Mouse (Mus musculus) G1E (cell line): ENCODE measurements around the gene Rflna.

Source experiments
- CTCF ChIP-seq: IDR thresholded peaks from 2 replicates; pipeline ENCODE4 v1.5.1; 2012; ENCODE audit warnings: low read depth, low read length, inconsistent platforms, mixed read lengths
- GATA1 ChIP-seq: IDR thresholded peaks from 2 replicates; pipeline ENCODE4 v1.6.1; 2012; ENCODE audit warnings: borderline replicate concordance, low read length, inconsistent platforms, mixed read lengths
- GATA2 ChIP-seq: IDR thresholded peaks from 2 replicates; pipeline ENCODE4 v1.6.1; 2012; ENCODE audit warnings: low read depth, low read length, inconsistent platforms, borderline replicate concordance
- POLR2AphosphoS5 ChIP-seq: IDR thresholded peaks from 2 replicates; pipeline ENCODE4 v1.6.1; 2012; ENCODE audit warnings: low read depth, low read length, inconsistent platforms; ENCODE audit not compliant: insufficient replicate concordance

DNA sequence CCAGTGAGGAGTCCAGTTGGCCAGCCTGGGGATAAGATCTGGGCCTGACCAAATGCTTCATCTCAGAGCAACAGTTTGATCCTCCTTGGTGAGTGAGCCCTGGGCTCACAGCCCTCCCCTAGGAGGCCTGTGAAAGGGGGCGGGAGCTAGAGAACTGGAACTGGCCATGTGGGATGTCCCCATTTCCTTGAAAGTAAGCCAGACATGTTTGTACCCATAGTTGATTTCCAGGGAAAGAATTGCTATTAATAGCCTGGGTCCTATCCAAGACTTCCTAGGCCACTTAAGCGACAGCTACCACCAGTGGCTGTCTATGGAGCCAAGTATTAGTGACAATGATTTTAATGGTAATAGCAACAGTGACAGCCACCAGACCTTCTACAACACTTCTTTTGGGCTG, 13.3 kb upstream of the Rflna start:
- no peak for TF ChIP-seq POLR2AphosphoS5
- no peak for TF ChIP-seq CTCF
- no peak for TF ChIP-seq GATA1
- no peak for TF ChIP-seq GATA2
